In genomic region chr4:41527076-41527475, GRCm38 (mm10) we compare ENCODE assay signal across 15 mouse cellular contexts. TPM values are rescaled to one million over a fixed set of nuclear protein-coding genes. Genes with fewer than 3 reads are reported as not detected.
DNase-seq lines count a peak whose midpoint lies in the region; ATAC-seq and TF ChIP-seq lines count a peak whose summit lies in the region.
"Had no signal": no experiment of that assay in that cellular context is flagged by ENCODE, and none has a peak within 500 bp of the region (broad histone marks: within the 10 kb centered on the region; RNA-seq: fewer than 3 reads in every experiment).

No protein-coding gene starts in this region.

- H3K36me3 ChIP-seq in forebrain, embryonic 14.5 days (ENCODE audit: control insufficient read depth, insufficient read depth, low read length): no peaks in the 10 kb centered on the region
- H3K36me3 ChIP-seq in hindbrain, embryonic 16.5 days (ENCODE audit: control insufficient read depth, insufficient read depth, low read length): no peaks in the 10 kb centered on the region
- H3K36me3 ChIP-seq in midbrain, postnatal 0 days (ENCODE audit: insufficient read depth, low read length): peaks cover 8% of the 10 kb centered on the region; the same call in 1 of the 2 replicates
- H3K36me3 ChIP-seq in liver, embryonic 12.5 days: no peaks in the 10 kb centered on the region
- H3K36me3 ChIP-seq in liver, embryonic 11.5 days (ENCODE audit: control insufficient read depth, insufficient read depth, low read length): no peaks in the 10 kb centered on the region

- DNase-seq in embryo, embryonic 9.5 days (ENCODE audit: extremely low spot score): peak; percentile 34
- DNase-seq in forebrain, embryonic 14.5 days (ENCODE audit: low spot score): peak; percentile 19
- DNase-seq in midbrain, postnatal 0 days (ENCODE audit: low spot score): no peak
- no peak for DNase-seq in spleen, postnatal 36 days (ENCODE audit: low spot score in 2 of 2)
- no peak for DNase-seq in spleen, adult 18-20 months
- no peak for DNase-seq in liver, embryonic 11.5 days (ENCODE audit: low spot score)
- DNase-seq: heart, postnatal 36 days; kidney, adult 2 months; kidney, postnatal 4 days; liver, postnatal 0 days; right cerebral cortex, adult 18-20 months had no signal

- H3K4me2 ChIP-seq in forebrain, embryonic 14.5 days (ENCODE audit: low read length): no peak overlapping the region
- H3K4me2 ChIP-seq in hindbrain, embryonic 16.5 days (ENCODE audit: low read length): no peak overlapping the region
- H3K4me2 ChIP-seq in midbrain, postnatal 0 days (ENCODE audit: low read depth, low read length, poor library complexity, severe bottlenecking): peak overlapping the region; percentile 13; the same call in 1 of the 2 replicates
- H3K4me2 ChIP-seq in liver, embryonic 12.5 days: no peak overlapping the region
- H3K4me2 ChIP-seq in liver, embryonic 11.5 days: no peak overlapping the region

- no peak overlapping the region for H3K4me3 ChIP-seq in forebrain, embryonic 14.5 days (ENCODE audit: low read depth, low read length)
- H3K4me3 ChIP-seq in hindbrain, embryonic 16.5 days (ENCODE audit: low read length): no peak overlapping the region
- no peak overlapping the region for H3K4me3 ChIP-seq in midbrain, postnatal 0 days (ENCODE audit: low read depth, low read length)
- no peak overlapping the region for H3K4me3 ChIP-seq in liver, embryonic 12.5 days
- no peak overlapping the region for H3K4me3 ChIP-seq in liver, embryonic 11.5 days (ENCODE audit: low read depth, low read length)

- H3K27ac ChIP-seq in forebrain, embryonic 14.5 days (ENCODE audit: low read depth, low read length): peak overlapping the region; percentile 6; the same call in 1 of the 2 replicates
- no peak overlapping the region; the same call in 1 of the 2 replicates for H3K27ac ChIP-seq in hindbrain, embryonic 16.5 days (ENCODE audit: low read depth, low read length)
- H3K27ac ChIP-seq in midbrain, postnatal 0 days (ENCODE audit: low read depth, low read length): peak overlapping the region; percentile 27; the same call in 1 of the 2 replicates
- H3K27ac ChIP-seq in liver, embryonic 12.5 days: no peak overlapping the region
- no peak overlapping the region for H3K27ac ChIP-seq in liver, embryonic 11.5 days (ENCODE audit: low read depth, low read length)

- H3K4me1 ChIP-seq in forebrain, embryonic 14.5 days (ENCODE audit: control insufficient read depth, insufficient read depth, low read length): peaks cover 25% of the 10 kb centered on the region
- H3K4me1 ChIP-seq in hindbrain, embryonic 16.5 days (ENCODE audit: control insufficient read depth, insufficient read depth, low read depth, low read length): peaks cover 30% of the 10 kb centered on the region
- H3K4me1 ChIP-seq in midbrain, postnatal 0 days (ENCODE audit: insufficient read depth, low read length): peaks cover 5% of the 10 kb centered on the region; the same call in 1 of the 2 replicates
- H3K4me1 ChIP-seq in liver, embryonic 12.5 days: no peaks in the 10 kb centered on the region
- H3K4me1 ChIP-seq in liver, embryonic 11.5 days (replicated peaks; ENCODE audit: control insufficient read depth, insufficient read depth, low read length): no peaks in the 10 kb centered on the region

- peak overlapping the region; percentile 5 for H3K9ac ChIP-seq in forebrain, embryonic 14.5 days (ENCODE audit: low read length)
- H3K9ac ChIP-seq in hindbrain, embryonic 16.5 days (ENCODE audit: low read depth, low read length): peak overlapping the region; percentile 15; the same call in 1 of the 2 replicates
- no peak overlapping the region; the same call in 1 of the 2 replicates for H3K9ac ChIP-seq in midbrain, postnatal 0 days (replicated peaks; ENCODE audit: low read length, poor library complexity, severe bottlenecking)
- no peak overlapping the region for H3K9ac ChIP-seq in liver, embryonic 12.5 days
- no peak overlapping the region for H3K9ac ChIP-seq in liver, embryonic 11.5 days (ENCODE audit: low read depth, low read length)
- H3K9ac ChIP-seq: liver, postnatal 0 days had no signal

- no peaks in the 10 kb centered on the region for H3K27me3 ChIP-seq in forebrain, embryonic 14.5 days (replicated peaks; ENCODE audit: control insufficient read depth, insufficient read depth, low read length)
- no peaks in the 10 kb centered on the region for H3K27me3 ChIP-seq in hindbrain, embryonic 16.5 days (replicated peaks; ENCODE audit: control insufficient read depth, insufficient read depth, low read length)
- H3K27me3 ChIP-seq in midbrain, postnatal 0 days (ENCODE audit: insufficient read depth, low read length): no peaks in the 10 kb centered on the region
- H3K27me3 ChIP-seq in liver, embryonic 12.5 days (replicated peaks): peaks cover 26% of the 10 kb centered on the region
- H3K27me3 ChIP-seq in liver, embryonic 11.5 days (replicated peaks; ENCODE audit: control insufficient read depth, insufficient read depth, low read length): no peaks in the 10 kb centered on the region

- ATAC-seq in forebrain, embryonic 14.5 days: peak; percentile 32; the same call in 1 of the 2 replicates
- 0 out of 2 replicates have a peak, but pooled peaks have one; percentile 3 for ATAC-seq in hindbrain, embryonic 16.5 days
- no peak for ATAC-seq in midbrain, postnatal 0 days (ENCODE audit: low FRiP score)
- no peak for ATAC-seq in liver, embryonic 12.5 days
- no peak for ATAC-seq in liver, embryonic 11.5 days (replicated peaks; ENCODE audit: low FRiP score)
- ATAC-seq: liver, postnatal 0 days had no signal

- no peaks in the 10 kb centered on the region for H3K9me3 ChIP-seq in forebrain, embryonic 14.5 days (replicated peaks; ENCODE audit: control insufficient read depth, low read length)
- no peaks in the 10 kb centered on the region for H3K9me3 ChIP-seq in hindbrain, embryonic 16.5 days (ENCODE audit: control insufficient read depth, low read length)
- no peaks in the 10 kb centered on the region for H3K9me3 ChIP-seq in midbrain, postnatal 0 days (ENCODE audit: low read length)
- H3K9me3 ChIP-seq in liver, embryonic 12.5 days (replicated peaks): no peaks in the 10 kb centered on the region
- H3K9me3 ChIP-seq in liver, embryonic 11.5 days (ENCODE audit: control insufficient read depth, low read length): no peaks in the 10 kb centered on the region

- 18% methylated on average over 13 of the region's 13 CpGs for WGBS in forebrain, embryonic 14.5 days
- 22% methylated on average over 13 of the region's 13 CpGs for WGBS in hindbrain, embryonic 16.5 days
- WGBS in midbrain, postnatal 0 days: 16% methylated on average over 13 of the region's 13 CpGs
- 48% methylated on average over 13 of the region's 13 CpGs for WGBS in liver, embryonic 12.5 days (ENCODE audit: insufficient replicate concordance)
- 56% methylated on average over 13 of the region's 13 CpGs for WGBS in liver, embryonic 11.5 days

- TF ChIP-seq CTCF in midbrain, postnatal 0 days (IDR thresholded peaks at IDR 0.05): no peak

RNA-seq across cellular contexts. Expression of gene 1110017D15Rik, which starts 9.9 kb away (rescaled TPM):
- 10.5 and 11.1 TPM in 2 replicates for polyA plus RNA-seq in forebrain, embryonic 14.5 days (2014; fragmentation: Nextera tagmentation; extraction: Ambion mirVana)
- polyA plus RNA-seq in hindbrain, embryonic 16.5 days (2015; fragmentation: Nextera tagmentation; extraction: Ambion mirVana): 17.9 and 21.7 TPM in 2 replicates
- total RNA-seq in midbrain, postnatal 0 days (2014; rRNA removed): 10.9 and 11.8 TPM in 2 replicates
- polyA plus RNA-seq in midbrain, postnatal 0 days (2015; fragmentation: Nextera tagmentation; extraction: Ambion mirVana): 18.1 and 20.7 TPM in 2 replicates
- polyA plus RNA-seq in liver, embryonic 12.5 days (2016; fragmentation: Nextera tagmentation; extraction: Ambion mirVana): not detected in 2 replicates
- polyA plus RNA-seq in liver, embryonic 11.5 days (2014; fragmentation: Nextera tagmentation; extraction: Ambion mirVana): 0.43 TPM in 1 of 2 replicates, not detected in the other
- total RNA-seq: CH12.LX; gastrocnemius, adult 18-20 months had no signal
- polyA plus RNA-seq: liver, postnatal 0 days had no signal

RNA-seq across cellular contexts. Expression of gene AI464131, which starts 24.2 kb away (rescaled TPM):
- polyA plus RNA-seq in forebrain, embryonic 14.5 days (2014; fragmentation: Nextera tagmentation; extraction: Ambion mirVana): 2.4 and 2.6 TPM in 2 replicates
- 18.4 and 19.5 TPM in 2 replicates for polyA plus RNA-seq in hindbrain, embryonic 16.5 days (2015; fragmentation: Nextera tagmentation; extraction: Ambion mirVana)
- total RNA-seq in midbrain, postnatal 0 days (2014; rRNA removed): 40.5 and 46.0 TPM in 2 replicates
- polyA plus RNA-seq in midbrain, postnatal 0 days (2015; fragmentation: Nextera tagmentation; extraction: Ambion mirVana): 15.7 and 18.1 TPM in 2 replicates
- 0.57 and 0.98 TPM in 2 replicates for polyA plus RNA-seq in liver, embryonic 12.5 days (2016; fragmentation: Nextera tagmentation; extraction: Ambion mirVana)
- 1.5 TPM in 2 replicates for polyA plus RNA-seq in liver, embryonic 11.5 days (2014; fragmentation: Nextera tagmentation; extraction: Ambion mirVana)

RNA-seq across cellular contexts. Expression of gene Fam219a, which starts 42.3 kb away (rescaled TPM):
- polyA plus RNA-seq in forebrain, embryonic 14.5 days (2014; fragmentation: Nextera tagmentation; extraction: Ambion mirVana): 10.4 and 11.3 TPM in 2 replicates
- 14.2 and 14.8 TPM in 2 replicates for polyA plus RNA-seq in hindbrain, embryonic 16.5 days (2015; fragmentation: Nextera tagmentation; extraction: Ambion mirVana)
- 125 and 130 TPM in 2 replicates for total RNA-seq in midbrain, postnatal 0 days (2014; rRNA removed)
- polyA plus RNA-seq in midbrain, postnatal 0 days (2015; fragmentation: Nextera tagmentation; extraction: Ambion mirVana): 20.5 and 24.1 TPM in 2 replicates
- polyA plus RNA-seq in liver, embryonic 12.5 days (2016; fragmentation: Nextera tagmentation; extraction: Ambion mirVana): 1.0 and 2.0 TPM in 2 replicates
- polyA plus RNA-seq in liver, embryonic 11.5 days (2014; fragmentation: Nextera tagmentation; extraction: Ambion mirVana): 1.4 and 2.0 TPM in 2 replicates

RNA-seq across cellular contexts. Expression of gene Dnaic1, which starts 42.5 kb away (rescaled TPM):
- polyA plus RNA-seq in forebrain, embryonic 14.5 days (2014; fragmentation: Nextera tagmentation; extraction: Ambion mirVana): 1.4 and 1.6 TPM in 2 replicates
- polyA plus RNA-seq in hindbrain, embryonic 16.5 days (2015; fragmentation: Nextera tagmentation; extraction: Ambion mirVana): 2.4 and 3.3 TPM in 2 replicates
- 1.7 and 6.1 TPM in 2 replicates for total RNA-seq in midbrain, postnatal 0 days (2014; rRNA removed)
- polyA plus RNA-seq in midbrain, postnatal 0 days (2015; fragmentation: Nextera tagmentation; extraction: Ambion mirVana): 3.2 and 3.8 TPM in 2 replicates
- polyA plus RNA-seq in liver, embryonic 12.5 days (2016; fragmentation: Nextera tagmentation; extraction: Ambion mirVana): 0.51 and 0.61 TPM in 2 replicates
- 1.6 TPM in 2 replicates for polyA plus RNA-seq in liver, embryonic 11.5 days (2014; fragmentation: Nextera tagmentation; extraction: Ambion mirVana)

Comparison
In these comparisons a context has a peak if more than half of its experiments do, and no peak if none do; other contexts are left out.
1. DNase-seq: peak in embryo, embryonic 9.5 days (single experiment) and forebrain, embryonic 14.5 days (single experiment); none in midbrain, postnatal 0 days (single experiment), spleen, postnatal 36 days (0 of 2), spleen, adult 18-20 months (0 of 2) and liver, embryonic 11.5 days (single experiment).
2. ATAC-seq: peak in forebrain, embryonic 14.5 days (single experiment) and hindbrain, embryonic 16.5 days (single experiment); none in midbrain, postnatal 0 days (single experiment), liver, embryonic 12.5 days (single experiment) and liver, embryonic 11.5 days (single experiment).
3. H3K27ac ChIP-seq: peak in forebrain, embryonic 14.5 days (single experiment) and midbrain, postnatal 0 days (single experiment); none in hindbrain, embryonic 16.5 days (single experiment), liver, embryonic 12.5 days (single experiment) and liver, embryonic 11.5 days (single experiment).
4. H3K9ac ChIP-seq: peak in forebrain, embryonic 14.5 days (single experiment) and hindbrain, embryonic 16.5 days (single experiment); none in midbrain, postnatal 0 days (single experiment), liver, embryonic 12.5 days (single experiment) and liver, embryonic 11.5 days (single experiment).